Mouse (Mus musculus): ENCODE measurements around the gene Hist1h4h. TPM values are rescaled to one million over a fixed set of nuclear protein-coding genes. Genes with fewer than 3 reads are reported as not detected.

Hist1h4h gene
- polyA plus RNA-seq, 1 experiment from 2014 or later, result not detected

Other genes with a start within 250 kb of the Hist1h4h start
- 40.2 TPM for gene Zfp322a, start 161.8 kb upstream of the Hist1h4h start, polyA plus RNA-seq (2015; fragmentation: Illumina TruSeq; extraction: RNeasy Lipid Tissue Mini Kit (QIAGEN cat#74804); ENCODE audit: insufficient read depth, low replicate concordance)
- 3.6 TPM for gene Abt1, start 107.2 kb upstream of the Hist1h4h start, polyA plus RNA-seq (2015; fragmentation: Illumina TruSeq; extraction: RNeasy Lipid Tissue Mini Kit (QIAGEN cat#74804); ENCODE audit: insufficient read depth, low replicate concordance)
- 0.23 TPM for gene Btn1a1, start 65.1 kb upstream of the Hist1h4h start, polyA plus RNA-seq (2015; fragmentation: Illumina TruSeq; extraction: RNeasy Lipid Tissue Mini Kit (QIAGEN cat#74804); ENCODE audit: insufficient read depth, low replicate concordance)
- 0.15 TPM for gene Btn2a2, start 42.2 kb upstream of the Hist1h4h start, polyA plus RNA-seq (2015; fragmentation: Illumina TruSeq; extraction: RNeasy Lipid Tissue Mini Kit (QIAGEN cat#74804); ENCODE audit: insufficient read depth, low replicate concordance)
- not detected for gene Hist1h2af, start 2.9 kb downstream of the Hist1h4h start, polyA plus RNA-seq (2015; fragmentation: Illumina TruSeq; extraction: RNeasy Lipid Tissue Mini Kit (QIAGEN cat#74804); ENCODE audit: insufficient read depth, low replicate concordance)
- not detected for gene Hist1h3g, start 4.4 kb downstream of the Hist1h4h start, polyA plus RNA-seq (2015; fragmentation: Illumina TruSeq; extraction: RNeasy Lipid Tissue Mini Kit (QIAGEN cat#74804); ENCODE audit: insufficient read depth, low replicate concordance)
- 0.36 TPM for gene Hist1h2bh, start 12.3 kb downstream of the Hist1h4h start, polyA plus RNA-seq (2015; fragmentation: Illumina TruSeq; extraction: RNeasy Lipid Tissue Mini Kit (QIAGEN cat#74804); ENCODE audit: insufficient read depth, low replicate concordance)
- not detected for gene Hist1h3f, start 13.0 kb downstream of the Hist1h4h start, polyA plus RNA-seq (2015; fragmentation: Illumina TruSeq; extraction: RNeasy Lipid Tissue Mini Kit (QIAGEN cat#74804); ENCODE audit: insufficient read depth, low replicate concordance)
- not detected for gene Hist1h4f, start 20.6 kb downstream of the Hist1h4h start, polyA plus RNA-seq (2015; fragmentation: Illumina TruSeq; extraction: RNeasy Lipid Tissue Mini Kit (QIAGEN cat#74804); ENCODE audit: insufficient read depth, low replicate concordance)
- 0.11 TPM for gene Hist1h1d, start 22.2 kb downstream of the Hist1h4h start, polyA plus RNA-seq (2015; fragmentation: Illumina TruSeq; extraction: RNeasy Lipid Tissue Mini Kit (QIAGEN cat#74804); ENCODE audit: insufficient read depth, low replicate concordance)
- gene Hist1h3e, start 31.3 kb downstream of the Hist1h4h start, polyA plus RNA-seq (2015; fragmentation: Illumina TruSeq; extraction: RNeasy Lipid Tissue Mini Kit (QIAGEN cat#74804); ENCODE audit: insufficient read depth, low replicate concordance), result not detected
- 0.52 TPM for gene Hist1h2ae, start 40.2 kb downstream of the Hist1h4h start, polyA plus RNA-seq (2015; fragmentation: Illumina TruSeq; extraction: RNeasy Lipid Tissue Mini Kit (QIAGEN cat#74804); ENCODE audit: insufficient read depth, low replicate concordance)
- 1.1 TPM for gene Hist1h2bg, start 40.3 kb downstream of the Hist1h4h start, polyA plus RNA-seq (2015; fragmentation: Illumina TruSeq; extraction: RNeasy Lipid Tissue Mini Kit (QIAGEN cat#74804); ENCODE audit: insufficient read depth, low replicate concordance)
- not detected for gene Hist1h2bf, start 43.1 kb downstream of the Hist1h4h start, polyA plus RNA-seq (2015; fragmentation: Illumina TruSeq; extraction: RNeasy Lipid Tissue Mini Kit (QIAGEN cat#74804); ENCODE audit: insufficient read depth, low replicate concordance)
- not detected for gene Hist1h2ad, start 43.3 kb downstream of the Hist1h4h start, polyA plus RNA-seq (2015; fragmentation: Illumina TruSeq; extraction: RNeasy Lipid Tissue Mini Kit (QIAGEN cat#74804); ENCODE audit: insufficient read depth, low replicate concordance)
- gene Hist1h3d, start 44.7 kb downstream of the Hist1h4h start, polyA plus RNA-seq (2015; fragmentation: Illumina TruSeq; extraction: RNeasy Lipid Tissue Mini Kit (QIAGEN cat#74804); ENCODE audit: insufficient read depth, low replicate concordance), result 0.39 TPM
- gene Hist1h4d, start 50.5 kb downstream of the Hist1h4h start, polyA plus RNA-seq (2015; fragmentation: Illumina TruSeq; extraction: RNeasy Lipid Tissue Mini Kit (QIAGEN cat#74804); ENCODE audit: insufficient read depth, low replicate concordance), result not detected
- gene Hist1h2be, start 90.1 kb downstream of the Hist1h4h start, polyA plus RNA-seq (2015; fragmentation: Illumina TruSeq; extraction: RNeasy Lipid Tissue Mini Kit (QIAGEN cat#74804); ENCODE audit: insufficient read depth, low replicate concordance), result 3.3 TPM
- 0.40 TPM for gene Hist1h1e, start 91.5 kb downstream of the Hist1h4h start, polyA plus RNA-seq (2015; fragmentation: Illumina TruSeq; extraction: RNeasy Lipid Tissue Mini Kit (QIAGEN cat#74804); ENCODE audit: insufficient read depth, low replicate concordance)
- 0.75 TPM for gene Hist1h2ac, start 152.9 kb downstream of the Hist1h4h start, polyA plus RNA-seq (2015; fragmentation: Illumina TruSeq; extraction: RNeasy Lipid Tissue Mini Kit (QIAGEN cat#74804); ENCODE audit: insufficient read depth, low replicate concordance)
- gene Hist1h2bc, start 153.1 kb downstream of the Hist1h4h start, polyA plus RNA-seq (2015; fragmentation: Illumina TruSeq; extraction: RNeasy Lipid Tissue Mini Kit (QIAGEN cat#74804); ENCODE audit: insufficient read depth, low replicate concordance), result 19.4 TPM
- gene Hist1h1t, start 164.8 kb downstream of the Hist1h4h start, polyA plus RNA-seq (2015; fragmentation: Illumina TruSeq; extraction: RNeasy Lipid Tissue Mini Kit (QIAGEN cat#74804); ENCODE audit: insufficient read depth, low replicate concordance), result not detected
- not detected for gene Hist1h4c, start 167.4 kb downstream of the Hist1h4h start, polyA plus RNA-seq (2015; fragmentation: Illumina TruSeq; extraction: RNeasy Lipid Tissue Mini Kit (QIAGEN cat#74804); ENCODE audit: insufficient read depth, low replicate concordance)
- 28.5 TPM for gene Hfe, start 179.8 kb downstream of the Hist1h4h start, polyA plus RNA-seq (2015; fragmentation: Illumina TruSeq; extraction: RNeasy Lipid Tissue Mini Kit (QIAGEN cat#74804); ENCODE audit: insufficient read depth, low replicate concordance)
- 26.6 TPM for gene Hist1h1c, start 207.8 kb downstream of the Hist1h4h start, polyA plus RNA-seq (2015; fragmentation: Illumina TruSeq; extraction: RNeasy Lipid Tissue Mini Kit (QIAGEN cat#74804); ENCODE audit: insufficient read depth, low replicate concordance)
- gene Hist1h3c, start 214.6 kb downstream of the Hist1h4h start, polyA plus RNA-seq (2015; fragmentation: Illumina TruSeq; extraction: RNeasy Lipid Tissue Mini Kit (QIAGEN cat#74804); ENCODE audit: insufficient read depth, low replicate concordance), result not detected
- gene Hist1h2bb, start 215.7 kb downstream of the Hist1h4h start, polyA plus RNA-seq (2015; fragmentation: Illumina TruSeq; extraction: RNeasy Lipid Tissue Mini Kit (QIAGEN cat#74804); ENCODE audit: insufficient read depth, low replicate concordance), result not detected
- gene Hist1h2ab, start 220.1 kb downstream of the Hist1h4h start, polyA plus RNA-seq (2015; fragmentation: Illumina TruSeq; extraction: RNeasy Lipid Tissue Mini Kit (QIAGEN cat#74804); ENCODE audit: insufficient read depth, low replicate concordance), result not detected
- gene Hist1h3b, start 221.2 kb downstream of the Hist1h4h start, polyA plus RNA-seq (2015; fragmentation: Illumina TruSeq; extraction: RNeasy Lipid Tissue Mini Kit (QIAGEN cat#74804); ENCODE audit: insufficient read depth, low replicate concordance), result not detected
- gene Hist1h4b, start 226.0 kb downstream of the Hist1h4h start, polyA plus RNA-seq (2015; fragmentation: Illumina TruSeq; extraction: RNeasy Lipid Tissue Mini Kit (QIAGEN cat#74804); ENCODE audit: insufficient read depth, low replicate concordance), result not detected
- gene Hist1h4a, start 230.2 kb downstream of the Hist1h4h start, polyA plus RNA-seq (2015; fragmentation: Illumina TruSeq; extraction: RNeasy Lipid Tissue Mini Kit (QIAGEN cat#74804); ENCODE audit: insufficient read depth, low replicate concordance), result not detected
- gene Hist1h3a, start 231.3 kb downstream of the Hist1h4h start, polyA plus RNA-seq (2015; fragmentation: Illumina TruSeq; extraction: RNeasy Lipid Tissue Mini Kit (QIAGEN cat#74804); ENCODE audit: insufficient read depth, low replicate concordance), result not detected
- gene Hist1h1a, start 232.6 kb downstream of the Hist1h4h start, polyA plus RNA-seq (2015; fragmentation: Illumina TruSeq; extraction: RNeasy Lipid Tissue Mini Kit (QIAGEN cat#74804); ENCODE audit: insufficient read depth, low replicate concordance), result not detected
- gene Trim38, start 238.9 kb downstream of the Hist1h4h start, polyA plus RNA-seq (2015; fragmentation: Illumina TruSeq; extraction: RNeasy Lipid Tissue Mini Kit (QIAGEN cat#74804); ENCODE audit: insufficient read depth, low replicate concordance), result not detected

All from spleen, adult 10 weeks (tissue).